20 mouse cellular contexts compared by ENCODE assay signal in genomic region chr6:50218628-50219027, GRCm38 (mm10).
"Had no signal": no experiment of that assay in that cellular context is flagged by ENCODE, and none has a peak within 500 bp of the region (broad histone marks: within the 10 kb centered on the region; RNA-seq: fewer than 3 reads in every experiment).

No protein-coding gene starts in this region.

- H3K4me2 ChIP-seq: kidney, embryonic 15.5 days; liver, embryonic 12.5 days; liver, embryonic 15.5 days; lung, embryonic 15.5 days; midbrain, embryonic 12.5 days; neural tube, embryonic 13.5 days had no signal

- H3K9ac ChIP-seq: kidney, embryonic 15.5 days; liver, embryonic 12.5 days; liver, embryonic 15.5 days; lung, embryonic 15.5 days; midbrain, embryonic 12.5 days; neural tube, embryonic 13.5 days had no signal

- H3K9me3 ChIP-seq: kidney, embryonic 15.5 days; liver, embryonic 12.5 days; liver, embryonic 15.5 days; lung, embryonic 15.5 days; midbrain, embryonic 12.5 days; neural tube, embryonic 13.5 days had no signal

- DNase-seq: kidney, adult 11 months; kidney, adult 8-10 months; kidney, postnatal 4 days; left cerebral cortex, postnatal 4 days; liver; lung, adult 18-20 months; lung, postnatal 10 days; lung, postnatal 36 days; retina, postnatal 1 day; right cerebral cortex, postnatal 25 days; thymus, adult 18-20 months; thymus, postnatal 36 days had no signal

- H3K27ac ChIP-seq: kidney, embryonic 15.5 days; liver, embryonic 12.5 days; liver, embryonic 15.5 days; lung, embryonic 15.5 days; midbrain, embryonic 12.5 days; neural tube, embryonic 13.5 days had no signal

- ATAC-seq: liver, embryonic 12.5 days; midbrain, embryonic 16.5 days had no signal

- H3K4me1 ChIP-seq: liver, embryonic 12.5 days; lung, embryonic 15.5 days; midbrain, embryonic 12.5 days; neural tube, embryonic 13.5 days had no signal

- H3K4me3 ChIP-seq: kidney, embryonic 15.5 days; liver, embryonic 12.5 days; liver, embryonic 15.5 days; lung, embryonic 15.5 days; midbrain, embryonic 12.5 days; myocyte; neural tube, embryonic 13.5 days had no signal

- H3K36me3 ChIP-seq: kidney, embryonic 15.5 days; liver, embryonic 12.5 days; liver, embryonic 15.5 days; lung, embryonic 15.5 days had no signal

- H3K27me3 ChIP-seq: kidney, embryonic 15.5 days; liver, embryonic 12.5 days; liver, embryonic 15.5 days; lung, embryonic 15.5 days; midbrain, embryonic 12.5 days; neural tube, embryonic 13.5 days had no signal
